Mouse (Mus musculus) cerebellum, adult 2 months (tissue): Measurements from ENCODE around the gene Sirt4. TPM values are rescaled to one million over a fixed set of nuclear protein-coding genes. Genes with fewer than 3 reads are reported as not detected.

Source experiments
- DNase-seq, 2 experiments: peaks; one replicate each; pipeline ENCODE4 v3.0.0; 2021
- H3K27ac ChIP-seq: fragments of 200-500 bp; 2 replicates; pipeline ENCODE4 v1.5.1; 2012; ENCODE audit warnings: low read length, control low read depth, inconsistent platforms; ENCODE audit not compliant: insufficient read depth
- H3K27me3 ChIP-seq: fragments of 200-500 bp; 2 replicates; pipeline ENCODE4 v1.6.1; 2012; ENCODE audit warnings: inconsistent platforms, mild to moderate bottlenecking, low read length, moderate library complexity; ENCODE audit not compliant: control insufficient read depth, insufficient read depth
- H3K4me1 ChIP-seq: fragments of 200-500 bp; 2 replicates; pipeline ENCODE4 v1.6.1; 2011; ENCODE audit warnings: low read length; ENCODE audit not compliant: control insufficient read depth, insufficient read depth
- H3K4me3 ChIP-seq: fragments of 200-500 bp; replicated peaks from 2 replicates; pipeline ENCODE3; 2011; ENCODE audit warnings: mild to moderate bottlenecking, low read depth, low read length, control low read depth; ENCODE audit not compliant: insufficient read depth
- CTCF ChIP-seq: fragments of 200-500 bp; IDR thresholded peaks from 2 replicates; pipeline ENCODE4 v1.5.1; 2011; ENCODE audit warnings: low read depth, mild to moderate bottlenecking, control low read depth, low read length, moderate library complexity, borderline replicate concordance; ENCODE audit not compliant: insufficient read depth
- POLR2A ChIP-seq: fragments of 200-500 bp; IDR thresholded peaks from 2 replicates; pipeline ENCODE4 v1.6.1; 2011; ENCODE audit warnings: low read length, control low read depth, borderline replicate concordance; ENCODE audit not compliant: insufficient read depth
- WGBS: fragments of 180-500 bp; shearing (Covaris S2); methylation state at CpG from one replicate; pipeline ENCODE4 v1.1.7; 2018; 5-methylcytosine and 5-hydroxymethylcytosine counted together
- polyA plus RNA-seq: library from polyadenylated mRNA; depleted of rRNA; stranded (reverse); fragments of >200 nt; gene quantifications from 2 replicates; pipeline ENCODE4 v1.2.3, GENCODE M21; 2012

Gene Sirt4
- polyA plus RNA-seq, 1 experiment = 114 TPM

- TF ChIP-seq CTCF = no peak
- no peak for TF ChIP-seq POLR2A
- 65% methylated on average over 6 of the region's 6 CpGs for WGBS
- Histone ChIP-seq H3K27me3 (no peaks in the 10 kb centered on the region), H3K4me3 (no peak overlapping the region), H3K4me1 (peaks cover 49% of the 10 kb centered on the region), H3K27ac (peak overlapping the region; percentile 58)
- DNase-seq = no peak
These were observed 29.8 kb upstream of the Sirt4 start for GRCm38 (mm10) chr5:115514346-115514745.

GRCm38 (mm10) chr5:115513721-115514120, 29.2 kb upstream of the Sirt4 start:
- no peak for TF ChIP-seq POLR2A
- TF ChIP-seq CTCF = no peak
- Histone ChIP-seq H3K27ac (no peak overlapping the region), H3K4me1 (peaks cover 43% of the 10 kb centered on the region), H3K4me3 (no peak overlapping the region), H3K27me3 (no peaks in the 10 kb centered on the region)
- DNase-seq = no peak
- 95% methylated on average over 16 of the region's 16 CpGs for WGBS

DNA sequence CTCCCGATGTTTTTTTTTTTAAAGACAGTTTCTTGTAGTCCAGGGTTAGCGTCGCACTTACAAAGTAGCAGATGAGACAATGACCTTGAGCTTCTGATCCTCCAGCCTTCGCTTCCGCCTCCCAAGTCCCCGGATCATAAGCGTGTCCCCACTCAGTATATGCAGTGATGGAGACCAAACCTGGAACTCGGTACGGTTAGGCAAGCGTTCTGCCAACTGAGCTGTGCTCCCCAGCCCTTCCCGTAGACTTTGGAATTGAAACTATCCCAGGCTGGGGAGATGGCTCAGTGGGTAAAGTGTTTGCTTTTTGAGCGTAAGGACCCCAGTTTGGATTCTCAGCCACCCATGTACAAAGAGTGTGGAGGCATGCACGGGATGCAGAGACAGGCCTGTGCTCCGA, 28.7 kb upstream of the Sirt4 start:
- no peak for DNase-seq
- peaks cover 43% of the 10 kb centered on the region for H3K4me1 ChIP-seq
- WGBS = 80% methylated on average over 14 of the region's 14 CpGs

DNA sequence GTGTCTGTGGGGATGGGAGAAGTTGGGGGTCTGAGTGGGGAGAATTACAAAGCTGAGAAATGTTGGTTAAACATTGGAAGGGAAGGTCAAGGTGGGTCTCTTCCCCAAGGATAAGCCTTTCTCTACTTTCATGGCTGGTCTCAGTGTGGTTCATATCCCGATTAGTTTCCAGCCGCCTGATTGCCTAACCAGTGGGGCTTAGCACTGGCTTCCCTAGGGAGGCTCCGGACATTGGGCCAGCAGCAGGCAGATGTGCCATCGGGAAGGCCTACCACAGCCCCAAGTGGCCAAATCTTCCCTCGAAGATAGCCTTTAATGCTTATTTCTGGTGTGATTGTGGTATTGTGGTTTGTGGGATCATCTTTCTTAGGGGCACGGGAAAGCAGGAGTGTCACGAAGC, 27.9 kb upstream of the Sirt4 start:
- Histone ChIP-seq H3K27ac (no peak overlapping the region), H3K4me3 (no peak overlapping the region), H3K4me1 (peaks cover 43% of the 10 kb centered on the region), H3K27me3 (no peaks in the 10 kb centered on the region)
- no peak for DNase-seq
- TF ChIP-seq POLR2A (no peak), CTCF (no peak)
- 61% methylated on average over 7 of the region's 7 CpGs for WGBS

More for the DNA sequence above, 28.7 kb upstream of the Sirt4 start:
- Histone ChIP-seq H3K27me3 (no peaks in the 10 kb centered on the region), H3K27ac (no peak overlapping the region), H3K4me3 (no peak overlapping the region)
- TF ChIP-seq CTCF (no peak), POLR2A (no peak)

- peaks cover 32% of the 10 kb centered on the region for H3K4me1 ChIP-seq
- 31% methylated on average over 15 of the region's 15 CpGs for WGBS
- DNase-seq = peak in 1 of 2 experiments; percentile 45
- H3K27ac ChIP-seq = peak overlapping the region; percentile 31
- TF ChIP-seq POLR2A = no peak
- TF ChIP-seq CTCF = no peak
- no peaks in the 10 kb centered on the region for H3K27me3 ChIP-seq
- peak overlapping the region; percentile 51 for H3K4me3 ChIP-seq
These were observed 25.5 kb upstream of the Sirt4 start for GRCm38 (mm10) chr5:115509790-115510689.

DNA sequence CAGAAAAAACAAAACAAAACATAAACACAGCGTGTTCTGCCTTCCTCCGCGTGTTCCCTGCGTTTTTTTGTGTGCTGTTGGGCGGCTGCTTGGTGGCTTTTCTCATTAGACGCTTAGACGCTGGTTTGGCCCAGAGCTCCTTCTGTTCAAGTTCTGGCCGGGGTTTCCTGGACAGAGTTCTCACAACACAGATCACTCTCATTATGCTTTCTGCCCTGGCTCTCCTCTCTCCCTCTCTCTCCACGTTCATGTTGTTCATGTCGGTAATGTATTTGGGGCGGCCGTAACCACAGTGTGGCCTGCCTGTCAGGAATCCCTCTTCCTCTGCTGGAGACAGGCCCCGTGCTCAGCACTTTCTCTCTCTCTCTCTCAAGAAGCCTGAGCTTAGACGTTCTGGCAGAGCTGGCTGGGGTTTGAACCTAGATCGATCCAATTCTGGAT, 24.8 kb upstream of the Sirt4 start:
- TF ChIP-seq CTCF = no peak
- DNase-seq = peak; percentile 50 to 53
- WGBS = 6% methylated on average over 15 of the region's 15 CpGs
- Histone ChIP-seq H3K27me3 (no peaks in the 10 kb centered on the region), H3K27ac (peak overlapping the region; percentile 14), H3K4me3 (peak overlapping the region; percentile 51), H3K4me1 (peaks cover 26% of the 10 kb centered on the region)

DNA sequence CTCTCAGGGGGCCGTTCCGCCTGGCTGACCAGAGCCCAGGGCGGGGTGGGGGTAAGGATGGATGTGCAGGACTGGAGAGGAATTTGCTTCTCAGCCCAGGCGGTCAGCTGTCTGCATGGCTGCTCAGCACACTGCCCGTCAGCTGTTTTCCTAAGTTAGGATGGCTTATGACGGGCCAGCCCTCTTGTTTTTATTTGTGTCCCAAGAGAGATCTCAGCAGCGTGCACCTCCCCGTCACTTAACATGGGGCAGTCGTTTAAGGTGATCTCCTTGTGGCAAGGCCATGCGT, 24.3 kb upstream of the Sirt4 start:
- TF ChIP-seq POLR2A (no peak), CTCF (no peak)
- peaks cover 21% of the 10 kb centered on the region for H3K4me1 ChIP-seq
- 5% methylated on average over 10 of the region's 10 CpGs for WGBS
- no peaks in the 10 kb centered on the region for H3K27me3 ChIP-seq
- H3K27ac ChIP-seq = peak overlapping the region; percentile 80
- H3K4me3 ChIP-seq = peak overlapping the region; percentile 82
- peak in 1 of 2 experiments; percentile 46 for DNase-seq
